Mouse (Mus musculus): ENCODE measurements at regions not wholly inside any gene's neighbourhood (a gene's known extent, or its start where the extent isn't known, plus 50 kb on each side); places are given as distances from the start of the nearest gene placed in this dataset.

- Histone ChIP-seq H3K27me3 (ENCODE audit: insufficient read depth, low read length) (no peaks in the 10 kb centered on the region), H3K4me1 (replicated peaks; ENCODE audit: low read depth, low read length) (no peaks in the 10 kb centered on the region)
- no peak for TF ChIP-seq POU5F1 (IDR thresholded peaks at IDR 0.05; ENCODE audit: borderline replicate concordance, low read length)
- TF ChIP-seq NANOG (IDR thresholded peaks at IDR 0.05; ENCODE audit: borderline replicate concordance, low read length): no peak
- TF ChIP-seq CTCF (conservative IDR thresholded peaks at IDR 0.05; ENCODE audit: low read length): no peak
These were observed 542.9 kb downstream of the Lmo4 start for GRCm38 (mm10) chr3:143662041-143662685.

DNA sequence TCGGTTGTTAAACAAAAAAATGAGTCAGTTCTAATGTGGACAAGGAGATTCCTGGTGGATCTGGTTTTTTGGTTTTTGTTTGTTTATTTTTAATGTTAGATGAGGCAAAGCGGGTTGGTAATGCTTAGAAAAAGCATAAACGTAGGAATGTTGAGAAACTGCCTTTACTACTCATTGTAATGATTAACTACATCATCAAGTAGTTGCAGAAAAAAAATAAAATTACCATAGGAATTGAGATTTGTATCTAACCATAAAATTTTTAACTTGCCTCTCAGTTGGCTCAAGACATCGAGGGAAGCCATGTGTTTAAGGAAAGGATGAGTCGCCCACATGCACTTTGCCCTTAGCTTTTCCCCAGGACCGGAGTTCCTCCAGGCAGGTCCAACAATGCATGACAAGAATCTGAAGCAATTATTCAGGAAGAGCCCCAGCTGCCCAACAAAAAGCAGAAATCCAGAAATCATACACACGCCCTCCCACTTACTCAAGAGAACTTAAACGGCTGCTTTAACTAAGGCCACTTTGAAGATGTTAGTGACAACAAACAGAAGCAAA, 545.5 kb downstream of the Lmo4 start:
- no peak overlapping the region for H3K4me3 ChIP-seq (replicated peaks; ENCODE audit: low read length)
- H3K36me3 ChIP-seq (ENCODE audit: insufficient read depth, low read length): no peaks in the 10 kb centered on the region
- TF ChIP-seq POU5F1 (IDR thresholded peaks at IDR 0.05; ENCODE audit: borderline replicate concordance, low read length) (no peak), CTCF (conservative IDR thresholded peaks at IDR 0.05; ENCODE audit: low read length) (no peak), NANOG (IDR thresholded peaks at IDR 0.05; ENCODE audit: borderline replicate concordance, low read length) (no peak)
- no peaks in the 10 kb centered on the region for H3K27me3 ChIP-seq (ENCODE audit: insufficient read depth, low read length)
- no peaks in the 10 kb centered on the region for H3K9me3 ChIP-seq (ENCODE audit: low read length)
- no peaks in the 10 kb centered on the region for H3K4me1 ChIP-seq (replicated peaks; ENCODE audit: low read depth, low read length)

More at GRCm38 (mm10) chr3:143662041-143662685, 542.9 kb downstream of the Lmo4 start:
- Histone ChIP-seq H3K9me3 (ENCODE audit: low read length) (no peaks in the 10 kb centered on the region), H3K36me3 (ENCODE audit: insufficient read depth, low read length) (no peaks in the 10 kb centered on the region), H3K4me3 (replicated peaks; ENCODE audit: low read length) (no peak overlapping the region)

GRCm38 (mm10) chr3:143647237-143647636, 557.8 kb downstream of the Lmo4 start:
- H3K9me3 ChIP-seq (ENCODE audit: low read length): no peaks in the 10 kb centered on the region
- TF ChIP-seq CTCF (conservative IDR thresholded peaks at IDR 0.05; ENCODE audit: low read length): no peak
- TF ChIP-seq NANOG (IDR thresholded peaks at IDR 0.05; ENCODE audit: borderline replicate concordance, low read length): no peak
- no peak for TF ChIP-seq POU5F1 (IDR thresholded peaks at IDR 0.05; ENCODE audit: borderline replicate concordance, low read length)
- H3K36me3 ChIP-seq (ENCODE audit: insufficient read depth, low read length): no peaks in the 10 kb centered on the region
- no peaks in the 10 kb centered on the region for H3K27me3 ChIP-seq (ENCODE audit: insufficient read depth, low read length)
- H3K4me3 ChIP-seq (replicated peaks; ENCODE audit: low read length): no peak overlapping the region
- no peaks in the 10 kb centered on the region for H3K4me1 ChIP-seq (replicated peaks; ENCODE audit: low read depth, low read length)

- H3K4me3 ChIP-seq (replicated peaks; ENCODE audit: low read length): no peak overlapping the region
- TF ChIP-seq CTCF (conservative IDR thresholded peaks at IDR 0.05; ENCODE audit: low read length) (no peak), NANOG (IDR thresholded peaks at IDR 0.05; ENCODE audit: borderline replicate concordance, low read length) (no peak), POU5F1 (IDR thresholded peaks at IDR 0.05; ENCODE audit: borderline replicate concordance, low read length) (no peak)
- no peaks in the 10 kb centered on the region for H3K4me1 ChIP-seq (replicated peaks; ENCODE audit: low read depth, low read length)
- no peaks in the 10 kb centered on the region for H3K9me3 ChIP-seq (ENCODE audit: low read length)
- no peaks in the 10 kb centered on the region for H3K27me3 ChIP-seq (ENCODE audit: insufficient read depth, low read length)
- H3K36me3 ChIP-seq (ENCODE audit: insufficient read depth, low read length): no peaks in the 10 kb centered on the region
These were observed 558.2 kb downstream of the Lmo4 start for GRCm38 (mm10) chr3:143646836-143647235.

DNA sequence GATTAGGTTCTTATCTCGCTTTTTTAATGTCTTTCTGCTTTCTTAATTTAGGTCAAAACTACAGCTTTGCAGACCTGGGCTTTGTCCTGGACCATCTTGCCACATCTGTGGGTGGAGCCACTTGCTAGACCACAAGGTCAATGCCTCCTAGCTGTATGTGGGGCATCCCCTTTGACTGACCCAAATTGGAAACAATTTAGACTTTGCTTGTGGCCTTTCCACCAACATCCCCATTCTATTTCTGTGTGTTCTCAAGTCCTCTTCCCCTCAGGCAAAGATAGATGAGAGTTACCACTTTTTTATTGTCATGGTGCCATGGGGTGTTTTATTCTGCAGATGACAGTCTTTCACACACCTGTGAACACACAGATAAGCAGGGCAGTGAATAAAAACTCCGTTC, 572.0 kb downstream of the Lmo4 start:
- no peak for TF ChIP-seq CTCF (conservative IDR thresholded peaks at IDR 0.05; ENCODE audit: low read length)
- no peak for TF ChIP-seq NANOG (IDR thresholded peaks at IDR 0.05; ENCODE audit: borderline replicate concordance, low read length)
- no peak for TF ChIP-seq POU5F1 (IDR thresholded peaks at IDR 0.05; ENCODE audit: borderline replicate concordance, low read length)
- H3K9me3 ChIP-seq (ENCODE audit: low read length): no peaks in the 10 kb centered on the region
- H3K36me3 ChIP-seq (ENCODE audit: insufficient read depth, low read length): no peaks in the 10 kb centered on the region
- no peaks in the 10 kb centered on the region; the same call in 1 of the 2 replicates for H3K4me1 ChIP-seq (replicated peaks; ENCODE audit: low read depth, low read length)
- H3K4me3 ChIP-seq (replicated peaks; ENCODE audit: low read length): no peak overlapping the region
- H3K27me3 ChIP-seq (ENCODE audit: insufficient read depth, low read length): no peaks in the 10 kb centered on the region; the same call in 1 of the 2 replicates

DNA sequence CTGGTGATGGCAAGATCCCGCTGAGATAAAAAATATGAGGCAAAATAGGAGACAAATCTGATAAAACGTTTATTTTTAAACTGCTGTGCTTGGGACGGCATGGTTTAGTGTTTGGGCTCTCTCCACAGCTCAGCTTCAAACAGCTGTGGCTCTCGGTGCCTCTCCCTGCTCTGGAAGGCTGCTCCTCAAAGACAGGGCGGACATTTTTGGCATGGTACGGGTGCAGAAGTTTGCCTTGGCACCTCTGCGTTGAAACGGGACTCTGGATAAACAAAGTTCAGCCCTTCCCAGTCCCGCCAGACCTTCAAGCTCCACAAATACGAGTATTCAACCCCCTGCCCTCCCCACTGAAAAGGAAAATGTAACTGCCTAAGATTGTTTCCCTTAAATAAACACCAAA, 573.8 kb downstream of the Lmo4 start:
- no peak for TF ChIP-seq POU5F1 (IDR thresholded peaks at IDR 0.05; ENCODE audit: borderline replicate concordance, low read length)
- TF ChIP-seq NANOG (IDR thresholded peaks at IDR 0.05; ENCODE audit: borderline replicate concordance, low read length): no peak
- no peak for TF ChIP-seq CTCF (conservative IDR thresholded peaks at IDR 0.05; ENCODE audit: low read length)
- Histone ChIP-seq H3K36me3 (ENCODE audit: insufficient read depth, low read length) (no peaks in the 10 kb centered on the region), H3K4me1 (replicated peaks; ENCODE audit: low read depth, low read length) (no peaks in the 10 kb centered on the region; the same call in 1 of the 2 replicates), H3K27me3 (ENCODE audit: insufficient read depth, low read length) (no peaks in the 10 kb centered on the region; the same call in 1 of the 2 replicates), H3K9me3 (ENCODE audit: low read length) (no peaks in the 10 kb centered on the region), H3K4me3 (replicated peaks; ENCODE audit: low read length) (0 out of 2 replicates have a peak overlapping the region, but pooled peaks have one; percentile 20)

DNA sequence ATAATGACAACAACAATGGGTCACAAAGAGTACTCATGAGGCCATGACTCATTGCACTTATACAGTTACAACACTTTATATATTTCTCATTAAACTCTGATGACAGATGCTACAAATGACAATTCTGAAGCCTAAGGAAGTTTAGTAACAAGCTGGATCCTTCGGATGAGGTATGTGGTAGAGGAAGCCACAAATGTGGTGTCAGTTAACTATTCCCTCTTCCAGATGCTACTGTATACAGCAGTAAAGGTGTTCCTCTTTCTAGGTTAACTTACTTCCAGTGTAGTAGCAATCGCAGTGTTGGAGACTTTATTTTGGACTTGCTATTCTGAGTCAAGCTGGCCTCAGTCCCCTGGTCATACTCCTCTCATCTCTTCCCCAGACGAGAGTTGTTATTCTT, 580.1 kb downstream of the Lmo4 start:
- no peak overlapping the region for H3K4me3 ChIP-seq (replicated peaks; ENCODE audit: low read length)
- H3K36me3 ChIP-seq (ENCODE audit: insufficient read depth, low read length): no peaks in the 10 kb centered on the region
- TF ChIP-seq CTCF (conservative IDR thresholded peaks at IDR 0.05; ENCODE audit: low read length) (no peak), NANOG (IDR thresholded peaks at IDR 0.05; ENCODE audit: borderline replicate concordance, low read length) (no peak), POU5F1 (IDR thresholded peaks at IDR 0.05; ENCODE audit: borderline replicate concordance, low read length) (no peak)
- no peaks in the 10 kb centered on the region for H3K4me1 ChIP-seq (replicated peaks; ENCODE audit: low read depth, low read length)
- H3K9me3 ChIP-seq (ENCODE audit: low read length): no peaks in the 10 kb centered on the region
- H3K27me3 ChIP-seq (ENCODE audit: insufficient read depth, low read length): no peaks in the 10 kb centered on the region

DNA sequence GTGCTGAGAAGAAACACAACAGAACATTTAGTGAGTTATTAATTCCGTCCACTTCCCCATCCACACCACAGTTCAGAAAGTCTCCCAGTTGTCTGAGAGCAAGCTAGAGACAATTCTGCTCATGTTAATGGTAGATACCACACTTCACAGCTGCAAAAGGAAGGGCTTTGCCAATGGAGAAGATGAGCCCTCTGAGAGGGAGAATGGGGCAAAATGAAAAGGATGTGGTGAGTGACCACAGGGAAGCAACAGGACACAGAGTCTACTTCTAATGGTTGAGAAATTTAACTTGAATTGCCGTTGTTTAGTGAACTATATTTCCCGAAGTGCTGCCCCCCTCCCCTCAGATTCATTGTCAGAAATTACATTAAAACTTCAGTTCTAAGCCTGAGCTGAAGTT, 582.7 kb downstream of the Lmo4 start:
- Histone ChIP-seq H3K4me3 (replicated peaks; ENCODE audit: low read length) (no peak overlapping the region), H3K36me3 (ENCODE audit: insufficient read depth, low read length) (no peaks in the 10 kb centered on the region), H3K4me1 (replicated peaks; ENCODE audit: low read depth, low read length) (no peaks in the 10 kb centered on the region), H3K27me3 (ENCODE audit: insufficient read depth, low read length) (no peaks in the 10 kb centered on the region), H3K9me3 (ENCODE audit: low read length) (no peaks in the 10 kb centered on the region)
- TF ChIP-seq NANOG (IDR thresholded peaks at IDR 0.05; ENCODE audit: borderline replicate concordance, low read length): no peak
- TF ChIP-seq POU5F1 (IDR thresholded peaks at IDR 0.05; ENCODE audit: borderline replicate concordance, low read length): no peak
- no peak for TF ChIP-seq CTCF (conservative IDR thresholded peaks at IDR 0.05; ENCODE audit: low read length)
